Mouse (Mus musculus) megakaryocyte, adult 5-6 weeks (primary cell): Measurements from ENCODE around the gene Dgcr2. TPM values are rescaled to one million over a fixed set of nuclear protein-coding genes. Genes with fewer than 3 reads are reported as not detected.

Experiments
- ATAC-seq: 2 replicates; pipeline ENCODE4 v1.8.0; 2016; ENCODE audit warnings: mild to moderate bottlenecking, inconsistent platforms; ENCODE audit not compliant: poor library complexity, severe bottlenecking
- total RNA-seq, 2 experiments: library from RNA; stranded (forward) in 1 of 2; stranded (reverse) in 1 of 2; fragments of 153-499, 151-499 nt in 1 of 2; fragments of 221-1000, 200-1000 nt in 1 of 2; gene quantifications; 2 replicates each; pipeline versions ENCODE4 v1.2.3 to v1.2.4; 2015 to 2017

Gene Dgcr2
- total RNA-seq, 2 experiments from 2014 or later, result 16.1 to 32.9 TPM

DNA sequence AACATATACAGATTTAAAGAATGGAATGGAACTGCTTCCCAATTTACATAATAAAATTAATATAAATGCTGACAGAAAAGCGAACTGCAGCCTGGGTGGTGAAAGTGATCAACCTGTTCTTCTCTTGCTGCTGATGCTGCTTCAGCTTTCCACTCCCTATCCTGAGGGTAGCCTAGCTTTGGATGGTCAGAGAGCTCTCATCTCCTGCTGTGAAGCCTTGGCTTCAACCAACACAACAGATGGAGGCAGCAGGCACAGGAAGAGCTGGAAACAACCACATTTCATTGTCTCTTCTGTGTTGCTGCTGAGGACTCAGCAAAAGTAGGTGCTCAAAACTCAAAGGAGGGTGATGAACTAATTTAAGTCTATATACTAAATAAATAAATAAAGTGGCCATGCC, 46.5 kb downstream of the Dgcr2 start:
- no peak for ATAC-seq

DNA sequence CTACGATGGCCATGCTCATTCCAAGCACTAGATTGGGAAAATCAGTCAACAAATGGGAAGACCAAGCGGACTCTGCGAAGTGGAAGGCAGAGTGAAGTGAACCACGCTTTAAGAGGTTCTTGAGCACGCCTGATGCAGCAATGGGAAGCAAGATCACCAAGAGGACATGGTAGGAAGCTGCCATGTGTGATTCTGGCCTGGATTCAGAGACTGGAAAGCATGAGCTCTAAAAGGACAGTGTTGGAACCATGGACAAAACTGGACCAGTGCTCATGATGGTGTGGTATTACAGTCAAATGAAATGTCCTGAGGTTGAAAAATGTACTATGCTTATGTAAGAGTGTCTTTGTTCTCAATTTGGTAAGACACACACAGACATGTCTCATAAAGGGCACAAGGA, 47.0 kb downstream of the Dgcr2 start:
- no peak for ATAC-seq

DNA sequence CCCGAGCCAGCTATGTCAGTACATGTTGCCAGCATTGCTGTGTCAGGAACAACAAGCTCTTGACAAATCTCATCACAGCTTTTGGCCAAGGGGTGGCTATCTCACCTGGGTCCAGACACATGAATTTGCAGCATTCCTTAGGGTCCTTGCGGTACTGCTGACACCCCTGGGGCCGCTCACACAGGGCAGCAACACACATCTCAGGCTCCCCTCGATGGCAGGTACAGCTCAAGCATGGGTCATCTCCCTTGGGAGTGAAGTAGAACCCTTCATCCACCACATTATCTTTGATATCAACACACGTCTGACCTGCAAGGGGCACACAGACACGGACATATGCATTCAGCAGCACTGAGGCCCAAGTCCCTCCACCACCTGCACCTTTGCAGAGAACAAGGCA, 48.9 kb downstream of the Dgcr2 start:
- ATAC-seq, result no peak

GRCm38 (mm10) chr16:17848928-17849327, 49.4 kb downstream of the Dgcr2 start:
- ATAC-seq, result peak; percentile 35; the same call in 1 of the 2 replicates

GRCm38 (mm10) chr16:17848431-17848830, 49.9 kb downstream of the Dgcr2 start:
- ATAC-seq, result no peak

GRCm38 (mm10) chr16:17843701-17844365, 54.5 kb downstream of the Dgcr2 start:
- ATAC-seq, result no peak

DNA sequence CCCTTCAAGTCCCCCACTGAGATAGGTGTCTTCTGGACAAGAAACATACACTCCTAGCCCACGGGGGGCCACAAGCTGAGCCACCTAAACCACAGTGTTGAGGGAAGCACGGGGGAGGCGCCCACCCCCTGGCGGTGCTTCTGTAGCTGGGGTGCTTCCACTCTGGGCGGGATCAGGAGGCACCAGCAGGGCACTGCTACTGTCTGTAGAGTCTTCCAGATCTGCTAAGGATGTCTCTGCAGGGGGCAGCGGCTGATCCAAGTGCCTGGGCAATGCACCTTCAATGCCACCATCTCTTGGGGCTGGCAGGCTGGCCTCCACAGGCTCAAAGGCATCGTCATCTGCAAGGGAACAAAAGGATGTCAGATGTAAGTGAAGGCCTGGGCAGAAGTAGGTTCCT, 55.9 kb downstream of the Dgcr2 start:
- no peak for ATAC-seq

DNA sequence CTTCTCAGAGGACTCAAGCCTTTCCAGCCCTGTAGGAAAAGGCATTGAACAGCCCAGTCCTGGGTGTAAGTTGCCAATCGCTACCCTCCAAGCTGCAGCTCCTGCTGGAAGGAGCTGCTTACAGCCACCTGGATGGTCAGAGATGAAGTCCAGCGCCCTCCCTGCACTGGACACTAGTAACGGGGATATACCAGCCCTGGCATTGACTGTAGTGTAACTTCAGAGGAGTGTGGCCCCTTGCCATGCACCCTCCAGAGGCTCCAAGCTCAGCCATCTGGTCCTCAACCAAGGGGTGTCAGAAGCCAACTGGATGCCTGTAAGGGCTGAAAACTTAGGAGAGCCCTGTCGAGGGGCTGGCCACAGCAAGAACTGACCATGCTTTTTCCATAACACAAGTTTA, 58.4 kb downstream of the Dgcr2 start:
- ATAC-seq, result no peak

DNA sequence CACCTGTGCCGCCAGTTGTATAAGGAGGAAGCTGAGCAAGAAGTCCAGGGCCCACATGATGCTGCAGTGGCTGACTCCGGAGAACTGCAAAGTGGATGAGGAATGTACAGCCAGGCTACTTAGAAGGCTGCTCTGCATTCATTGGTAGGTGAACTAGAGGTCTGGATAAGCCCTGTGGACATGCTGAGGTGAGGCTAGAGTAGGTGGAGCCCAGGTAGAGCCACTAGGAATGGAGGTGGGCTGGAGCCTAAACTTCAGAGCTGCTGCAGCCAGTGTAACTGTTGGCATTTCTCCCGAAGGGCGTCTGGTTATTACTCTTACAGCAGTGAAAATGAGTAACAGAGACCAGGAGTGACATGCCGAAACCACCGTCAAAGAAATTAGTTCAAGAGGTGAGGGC, 60.3 kb downstream of the Dgcr2 start, which contains the start of gene Car15:
Gene Car15 (minus strand): TSS at position 314 of the 400 bp plus-strand sequence.
- ATAC-seq, result no peak

DNA sequence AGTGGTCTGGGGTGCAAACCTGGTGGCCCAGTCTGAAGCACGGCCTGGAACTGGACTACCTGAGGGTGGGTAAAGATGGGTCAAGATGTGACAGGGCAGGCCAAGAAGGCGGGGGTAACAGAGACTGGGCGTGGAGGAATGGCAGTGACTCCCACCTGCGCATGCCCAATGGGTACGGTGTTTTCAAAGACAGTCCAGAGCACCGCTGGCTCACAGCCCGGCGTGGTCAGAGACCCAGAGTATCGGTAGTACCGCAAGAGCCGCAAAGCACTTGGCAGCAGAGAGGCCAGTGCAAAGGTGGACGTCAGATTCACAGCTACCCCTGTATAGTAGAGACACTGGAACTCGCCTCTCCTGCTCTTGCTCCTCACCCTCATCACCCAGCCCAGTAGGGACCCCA, 62.9 kb downstream of the Dgcr2 start:
- no peak for ATAC-seq

GRCm38 (mm10) chr16:17834543-17834942, 63.8 kb downstream of the Dgcr2 start:
- no peak for ATAC-seq

DNA sequence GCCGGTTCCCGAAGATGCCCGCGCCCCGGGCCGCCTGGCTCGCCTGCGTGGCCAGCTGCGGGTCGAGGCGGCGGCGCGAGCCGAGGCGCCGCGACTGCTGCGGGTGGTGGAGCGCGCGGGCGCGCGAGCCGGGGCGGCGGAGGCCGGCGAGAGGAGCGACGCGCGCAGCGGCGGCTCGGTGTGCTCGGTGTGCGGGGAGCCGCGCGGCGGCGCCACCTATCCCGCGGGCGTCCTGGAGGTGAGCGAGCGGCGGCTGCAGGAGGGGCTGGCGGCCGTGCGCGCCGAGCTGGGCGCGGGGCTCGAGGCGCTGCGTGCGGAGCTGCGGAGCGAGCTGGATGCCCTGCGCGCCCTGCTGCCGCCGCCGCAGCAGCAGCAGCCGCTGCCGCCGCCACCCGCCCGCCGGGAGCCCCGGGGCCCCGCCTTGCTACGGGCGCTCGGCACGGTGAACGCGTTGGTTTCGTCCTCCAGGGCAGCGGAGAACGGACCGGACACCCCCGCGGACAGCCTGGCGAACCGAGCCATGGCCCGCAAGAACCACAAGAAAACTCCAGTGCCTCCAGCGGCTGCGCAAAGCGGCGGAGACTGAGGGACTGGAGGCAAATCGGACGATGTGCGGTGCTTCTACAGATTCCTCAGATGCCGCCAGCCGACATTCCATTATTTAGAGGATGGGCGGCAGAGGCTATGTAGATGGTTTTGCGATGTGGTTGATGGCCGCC, 64.5 kb downstream of the Dgcr2 start:
- ATAC-seq, result no peak

- ATAC-seq, result no peak
Observed at GRCm38 (mm10) chr16:17833321-17833680, 65.1 kb downstream of the Dgcr2 start.

- ATAC-seq, result no peak
Observed at GRCm38 (mm10) chr16:17832821-17833220, 65.5 kb downstream of the Dgcr2 start, which contains the start of gene B830017H08Rik. Gene B830017H08Rik (plus strand): TSS chr16:17833121.

GRCm38 (mm10) chr16:17831781-17832180, 66.6 kb downstream of the Dgcr2 start:
- no peak for ATAC-seq

DNA sequence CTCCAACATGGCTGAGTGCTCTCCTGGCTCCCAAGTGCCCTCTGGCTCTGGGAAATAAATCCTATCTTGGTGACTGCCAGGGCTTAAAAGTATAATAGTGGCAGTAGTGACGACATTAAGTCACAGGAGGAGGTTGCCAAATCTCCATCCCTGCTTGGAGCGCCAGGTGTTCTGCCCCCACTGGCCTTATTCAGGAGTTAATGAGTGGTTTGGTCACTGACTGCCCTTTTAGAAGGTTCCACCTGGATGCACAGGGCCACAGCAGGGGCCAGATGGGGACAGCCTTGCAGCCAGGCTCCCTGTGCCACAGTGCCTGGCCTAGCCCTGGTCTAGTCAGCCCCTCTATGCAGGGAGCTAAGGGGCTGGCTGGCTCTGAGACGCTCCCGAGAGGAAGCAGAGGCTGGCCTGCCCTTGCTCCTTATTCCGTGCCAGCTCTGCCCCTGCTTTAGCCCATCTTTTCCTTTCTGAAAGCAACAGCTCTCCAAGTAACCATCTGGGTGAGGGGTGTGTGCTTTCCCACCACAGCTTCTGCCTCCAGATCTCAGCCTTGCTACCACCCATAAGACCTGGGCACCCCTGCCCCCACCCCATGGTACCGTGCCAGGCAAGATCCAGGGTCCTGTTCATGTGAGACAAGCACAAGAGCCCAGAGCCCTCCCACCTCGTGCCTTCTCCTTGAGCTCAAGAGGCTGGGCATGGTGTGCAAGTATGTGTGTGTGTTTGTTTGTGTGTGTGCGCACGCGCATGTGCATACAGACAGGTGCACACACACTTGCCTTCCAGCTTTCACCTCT, 67.8 kb downstream of the Dgcr2 start:
- no peak for ATAC-seq

DNA sequence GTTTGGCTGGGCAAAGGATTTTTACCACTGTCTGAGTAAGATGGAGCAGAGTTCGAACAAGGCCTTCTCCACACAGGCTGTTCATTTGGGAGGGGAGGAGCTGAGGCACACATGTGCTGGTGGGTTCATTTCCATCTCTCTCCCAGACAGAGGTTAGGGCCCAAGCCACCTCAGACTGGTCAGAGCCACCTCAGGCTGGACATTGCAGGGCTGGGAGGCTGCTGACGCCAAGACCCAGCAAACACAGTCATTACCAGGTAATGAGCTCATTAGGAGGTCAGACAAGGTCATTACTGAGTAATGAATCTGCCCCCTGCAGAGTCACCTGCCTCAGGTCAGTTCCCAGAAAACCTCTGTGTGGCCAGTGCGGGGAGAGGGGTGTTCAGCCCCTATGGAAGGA, 69.5 kb downstream of the Dgcr2 start:
- ATAC-seq, result no peak

DNA sequence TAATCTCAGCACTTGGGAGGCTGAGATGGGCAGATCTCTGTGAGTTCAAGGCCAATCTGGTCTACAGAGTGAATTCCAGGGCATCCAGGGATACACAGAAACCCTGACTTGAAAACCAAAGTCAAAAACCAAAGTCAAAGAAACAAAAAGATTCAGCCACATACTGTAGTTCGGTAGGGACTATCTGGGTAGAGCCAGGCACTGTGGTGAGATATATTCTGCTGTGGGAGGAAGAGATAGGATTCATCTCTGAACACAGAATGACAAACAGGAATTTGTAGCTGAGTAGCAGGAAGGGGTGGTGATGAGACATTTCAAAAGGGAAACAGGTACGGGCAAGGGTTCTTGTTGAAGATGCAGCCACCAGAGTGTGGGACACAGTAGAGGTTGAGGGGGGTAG, 70.1 kb downstream of the Dgcr2 start:
- ATAC-seq, result no peak

DNA sequence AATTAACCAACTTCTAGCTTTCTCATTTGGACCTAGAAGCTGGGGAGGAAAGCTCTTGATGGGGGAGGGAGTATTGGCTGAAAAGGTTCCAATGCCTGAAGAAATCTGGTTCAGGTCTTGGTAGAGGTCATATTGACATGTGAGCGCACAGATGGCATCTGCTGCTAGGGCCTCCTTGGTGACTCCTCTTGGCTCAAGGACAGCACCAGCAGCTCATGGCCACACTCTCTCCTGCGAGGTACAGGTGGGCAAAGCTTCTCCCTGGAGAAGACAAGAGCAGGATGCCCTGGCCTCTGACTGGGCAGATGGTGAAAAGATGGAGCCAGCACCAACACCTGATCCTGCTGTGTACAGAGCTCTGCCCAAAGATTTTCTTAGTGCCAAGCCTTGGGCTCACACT, 71.9 kb downstream of the Dgcr2 start:
- ATAC-seq, result no peak

GRCm38 (mm10) chr16:17816528-17816927, 81.8 kb downstream of the Dgcr2 start:
- ATAC-seq, result no peak
